Mouse (Mus musculus): Measurements from ENCODE around the gene Trmt61a.

GRCm38 (mm10) chr12:111716505-111716904 lies 38.6 kb downstream of the Trmt61a start:
- TF ChIP-seq CTCF (IDR thresholded peaks at IDR 0.05; ENCODE audit: borderline replicate concordance, insufficient read depth, low read length), result no peak
- TF ChIP-seq POLR2A (IDR thresholded peaks at IDR 0.05; ENCODE audit: low read depth, low read length), result no peak

Data from embryonic fibroblast, embryonic 13.5 days (primary cell).